Mouse (Mus musculus) Patski (cell line): Measurements from ENCODE around the gene Zfp618. TPM values are rescaled to one million over a fixed set of nuclear protein-coding genes. Genes with fewer than 3 reads are reported as not detected.

Experiments
- ATAC-seq: fragments of 100-300 bp; one replicate; pipeline ENCODE4 v1.8.0; 2021
- CTCF ChIA-PET: fragments of 350-600 bp; sonication (Branson Sonifier 250); formaldehyde crosslinking; loops from one replicate; lab custom pipeline; 2022; ENCODE audit warnings: inconsistent platforms; lab: Charles Lee
- POLR2A ChIA-PET: fragments of 350-600 bp; sonication (Branson Sonifier 250); formaldehyde crosslinking; loops from one replicate; lab custom pipeline; 2022; ENCODE audit warnings: antibody characterized with exemption, inconsistent platforms; lab: Charles Lee
- DNase-seq: peaks from one replicate; pipeline ENCODE4 v3.0.0-alpha.2; 2011; ENCODE audit warnings: low read depth, low spot score
- H3K27me3 ChIP-seq: fragments of 371-371 bp; one replicate; pipeline ENCODE4 v1.5.1; 2021
- CTCF ChIP-seq: fragments of 100-300 bp; IDR thresholded peaks from one replicate; pipeline ENCODE4 v1.5.1; 2021
- in situ Hi-C: fragments of 300-500 bp; cut with MboI; formaldehyde crosslinking; loops from 3 replicates; pipeline ENCODE4 v1.11.1; 2018; ENCODE audit warnings: low pct_unique_long_range_greater_than_20kb, mixed read lengths
- polyA plus RNA-seq: library from polyadenylated mRNA; unstranded; gene quantifications from one replicate; pipeline ENCODE4 v1.2.3, GENCODE M21; 2021

Gene Zfp618
- polyA plus RNA-seq, 1 experiment from 2014 or later, result 16.5 TPM

GRCm38 (mm10) chr4:63165636-63166035 is 200.3 kb downstream of the Zfp618 start:
- no peaks in the 10 kb centered on the region for H3K27me3 ChIP-seq
- CTCF ChIA-PET, result interaction anchor here (1.1 kb wide), 1 partner anchor 18 kb away, joined by 3 read pairs; no protein-coding TSS in a partner anchor
- POLR2A ChIA-PET, result no interaction called here
- no peak for DNase-seq
- no peak for ATAC-seq
- no peak for TF ChIP-seq CTCF
- in situ Hi-C loops, result loop anchor here (5.0 to 25.0 kb wide), 2 partner anchors 37 to 772 kb away; no protein-coding TSS in a partner anchor

GRCm38 (mm10) chr4:63166323-63166722 is 200.9 kb downstream of the Zfp618 start:
- ChIA-PET CTCF (interaction anchor here (1.1 kb wide), 1 partner anchor 17 kb away, joined by 3 read pairs; no protein-coding TSS in a partner anchor), POLR2A (no interaction called here)
- no peak for DNase-seq
- ATAC-seq, result no peak
- H3K27me3 ChIP-seq, result no peaks in the 10 kb centered on the region
- no peak for TF ChIP-seq CTCF
- in situ Hi-C loops, result loop anchor here (5.0 to 25.0 kb wide), 2 partner anchors 36 to 771 kb away; no protein-coding TSS in a partner anchor

GRCm38 (mm10) chr4:63170061-63170460 is 204.7 kb downstream of the Zfp618 start:
- in situ Hi-C loops, result loop anchor here (25.0 kb wide), 1 partner anchor 767 kb away; no protein-coding TSS in a partner anchor
- POLR2A ChIA-PET, result no interaction called here
- TF ChIP-seq CTCF, result no peak
- ATAC-seq, result no peak
- no peaks in the 10 kb centered on the region for H3K27me3 ChIP-seq
- DNase-seq, result no peak
- CTCF ChIA-PET, result interaction anchor here (0.9 to 1.0 kb wide), 2 partner anchors 12 to 45 kb away, joined by 3 read pairs; no protein-coding TSS in a partner anchor

- POLR2A ChIA-PET, result interaction anchor here (1.2 kb wide), 1 partner anchor 11 kb away, joined by 4 read pairs; no protein-coding TSS in a partner anchor
- CTCF ChIA-PET, result interaction anchor here (1.0 to 1.8 kb wide), 3 partner anchors 12 to 148 kb away, joined by 3 to 5 read pairs (median 4); no protein-coding TSS in a partner anchor
- no peaks in the 10 kb centered on the region for H3K27me3 ChIP-seq
- ATAC-seq, result no peak
- in situ Hi-C loops, result loop anchor here (25.0 kb wide), 1 partner anchor 766 kb away; no protein-coding TSS in a partner anchor
- no peak for DNase-seq
- no peak for TF ChIP-seq CTCF
Measured at GRCm38 (mm10) chr4:63171122-63171521, 205.7 kb downstream of the Zfp618 start.

GRCm38 (mm10) chr4:63171969-63172685 is 206.8 kb downstream of the Zfp618 start, which contains the start of gene Kif12:
Gene Kif12, minus strand, starts transcription at chr4:63172131.
- no peak for TF ChIP-seq CTCF
- H3K27me3 ChIP-seq, result no peaks in the 10 kb centered on the region
- ChIA-PET POLR2A (interaction anchor here (1.2 kb wide), 1 partner anchor 12 kb away, joined by 4 read pairs; no protein-coding TSS in a partner anchor), CTCF (interaction anchor here (1.0 to 1.8 kb wide), 3 partner anchors 13 to 147 kb away, joined by 4 to 5 read pairs (median 4); partner anchors contain the start of gene Col27a1)
- DNase-seq, result peak; percentile 65
- ATAC-seq, result peak; percentile 88
- in situ Hi-C loops, result loop anchor here (25.0 kb wide), 1 partner anchor 765 kb away; no protein-coding TSS in a partner anchor

- in situ Hi-C loops, result no loop called here
- POLR2A ChIA-PET, result interaction anchor here (0.6 kb wide), 1 partner anchor 326 kb away, joined by 4 read pairs; no protein-coding TSS in a partner anchor
- ATAC-seq (peak; percentile 39), DNase-seq (no peak)
- TF ChIP-seq CTCF, result no peak
- H3K27me3 ChIP-seq, result no peaks in the 10 kb centered on the region
- CTCF ChIA-PET, result interaction anchor here (0.9 to 1.9 kb wide), 4 partner anchors 22 to 189 kb away, joined by 3 to 12 read pairs (median 4); partner anchors contain the start of gene Col27a1
Measured at GRCm38 (mm10) chr4:63181556-63181955, 216.2 kb downstream of the Zfp618 start.

- TF ChIP-seq CTCF, result no peak
- CTCF ChIA-PET, result interaction anchor here (1.1 kb wide), 1 partner anchor 28 kb away, joined by 3 read pairs; no protein-coding TSS in a partner anchor
- no peak for DNase-seq
- H3K27me3 ChIP-seq, result peaks cover 3% of the 10 kb centered on the region
- POLR2A ChIA-PET, result no interaction called here
- in situ Hi-C loops, result no loop called here
- ATAC-seq, result no peak
Measured at GRCm38 (mm10) chr4:63186281-63186870, 221.0 kb downstream of the Zfp618 start.

Other genes with a start within 250 kb of the Zfp618 start
- 0.10 TPM for gene Ambp, start 189.2 kb downstream of the Zfp618 start, polyA plus RNA-seq
- 10.7 TPM for gene Kif12, start 206.6 kb downstream of the Zfp618 start, polyA plus RNA-seq
- gene Col27a1, start 248.4 kb downstream of the Zfp618 start, polyA plus RNA-seq, result 4.2 TPM